Mouse (Mus musculus) MEL (cell line): Measurements from ENCODE around the gene Bcan. TPM values are rescaled to one million over a fixed set of nuclear protein-coding genes. Genes with fewer than 3 reads are reported as not detected.

ENCODE experiments used
- DNase-seq: peaks from one replicate; pipeline ENCODE4 v3.0.0; 2011; ENCODE audit warnings: low read depth, low spot score
- H3K27ac ChIP-seq: 2 replicates; pipeline ENCODE4 v1.5.1; 2012; ENCODE audit warnings: low read depth, mild to moderate bottlenecking, control low read depth, low read length, moderate library complexity; ENCODE audit not compliant: control insufficient read depth
- H3K27me3 ChIP-seq, 2 experiments: fragments of 150-350 bp in 1 of 2; sonication (generic) in 1 of 2; 2 replicates each; pipeline ENCODE4 v1.6.1; 2012; ENCODE audit warnings: low read length in 2 of 2, mild to moderate bottlenecking in 2 of 2, improper control_type of control experiment in 1 of 2, moderate library complexity in 1 of 2; ENCODE audit not compliant: insufficient read depth in 2 of 2, control insufficient read depth in 1 of 2
- H3K36me3 ChIP-seq, 2 experiments: 2 replicates each; pipeline ENCODE4 v1.6.1; 2012 to 2014; ENCODE audit warnings: low read length in 2 of 2, improper control_type of control experiment in 1 of 2, inconsistent platforms in 1 of 2, mild to moderate bottlenecking in 1 of 2; ENCODE audit not compliant: insufficient read depth in 2 of 2, control insufficient read depth in 1 of 2
- H3K4me1 ChIP-seq, 2 experiments: fragments of 150-350 bp in 1 of 2; sonication (generic) in 1 of 2; 2 replicates each; pipeline ENCODE4 v1.6.1; 2012; ENCODE audit warnings: low read length in 2 of 2, improper control_type of control experiment in 1 of 2, mild to moderate bottlenecking in 1 of 2; ENCODE audit not compliant: insufficient read depth in 2 of 2, control insufficient read depth in 1 of 2
- H3K4me3 ChIP-seq, 2 experiments: fragments of 150-350 bp in 1 of 2; sonication (generic) in 1 of 2; 2 replicates each; pipeline ENCODE4 v1.5.1; 2012; ENCODE audit warnings: low read depth in 2 of 2, low read length in 2 of 2, mild to moderate bottlenecking in 2 of 2, moderate library complexity in 2 of 2, control low read depth in 1 of 2, improper control_type of control experiment in 1 of 2; ENCODE audit not compliant: control insufficient read depth in 1 of 2, insufficient read depth in 1 of 2
- H3K79me2 ChIP-seq: 2 replicates; pipeline ENCODE4 v1.6.1; 2012; ENCODE audit warnings: mild to moderate bottlenecking, low read length, moderate library complexity; ENCODE audit not compliant: control insufficient read depth, poor library complexity, insufficient read depth
- H3K9ac ChIP-seq: 2 replicates; pipeline ENCODE4 v1.6.1; 2012; ENCODE audit warnings: low read depth, mild to moderate bottlenecking, control low read depth, low read length, moderate library complexity; ENCODE audit not compliant: control insufficient read depth, poor library complexity, severe bottlenecking
- H3K9me3 ChIP-seq: fragments of 150-350 bp; sonication (generic); replicated peaks from 2 replicates; pipeline ENCODE4 v1.6.1; 2012; ENCODE audit warnings: mild to moderate bottlenecking, low read length, improper control_type of control experiment, moderate library complexity; ENCODE audit not compliant: insufficient read depth
- CHD1 ChIP-seq: IDR thresholded peaks from 2 replicates; pipeline ENCODE4 v1.6.1; 2012; ENCODE audit warnings: low read depth, mild to moderate bottlenecking, inconsistent platforms, low read length, improper control_type of control experiment
- CHD2 ChIP-seq: IDR thresholded peaks from 2 replicates; pipeline ENCODE4 v1.6.1; 2011; ENCODE audit warnings: low read length, improper control_type of control experiment
- ETS1 ChIP-seq: IDR thresholded peaks from 2 replicates; pipeline ENCODE4 v1.6.1; 2012; ENCODE audit warnings: low read depth, mild to moderate bottlenecking, inconsistent platforms, low read length, improper control_type of control experiment, moderate library complexity
- GABPA ChIP-seq: IDR thresholded peaks from 2 replicates; pipeline ENCODE4 v1.6.1; 2012; ENCODE audit warnings: low read depth, mild to moderate bottlenecking, inconsistent platforms, low read length, improper control_type of control experiment, moderate library complexity
- GATA1 ChIP-seq: IDR thresholded peaks from 2 replicates; pipeline ENCODE4 v1.6.1; 2011; ENCODE audit warnings: low read depth, low read length, improper control_type of control experiment
- JUND ChIP-seq: IDR thresholded peaks from 2 replicates; pipeline ENCODE4 v1.6.1; 2011; ENCODE audit warnings: low read depth, mild to moderate bottlenecking, improper control_type of control experiment, low read length
- MAX ChIP-seq: IDR thresholded peaks from 2 replicates; pipeline ENCODE4 v1.6.1; 2011; ENCODE audit warnings: low read length, improper control_type of control experiment
- MAZ ChIP-seq: IDR thresholded peaks from 2 replicates; pipeline ENCODE4 v1.6.1; 2012; ENCODE audit warnings: low read depth, mild to moderate bottlenecking, inconsistent platforms, low read length, improper control_type of control experiment
- MYB ChIP-seq: IDR thresholded peaks from 2 replicates; pipeline ENCODE4 v1.6.1; 2011; ENCODE audit warnings: mild to moderate bottlenecking, low read depth, low read length, improper control_type of control experiment
- MYC ChIP-seq: IDR thresholded peaks from 2 replicates; pipeline ENCODE4 v1.6.1; 2011; ENCODE audit warnings: low read depth, mild to moderate bottlenecking, low read length, improper control_type of control experiment, moderate library complexity
- NELFE ChIP-seq: IDR thresholded peaks from 2 replicates; pipeline ENCODE4 v1.6.1; 2011; ENCODE audit warnings: low read depth, low read length, improper control_type of control experiment
- NRF1 ChIP-seq: IDR thresholded peaks from 2 replicates; pipeline ENCODE4 v1.6.1; 2014; ENCODE audit warnings: low read depth, mild to moderate bottlenecking, inconsistent platforms, low read length, improper control_type of control experiment, moderate library complexity; ENCODE audit not compliant: poor library complexity, insufficient read depth, severe bottlenecking
- POLR2A ChIP-seq, 2 experiments: IDR thresholded peaks; 2 replicates each; pipeline ENCODE4 v1.6.1; 2011 to 2012; ENCODE audit warnings: low read length in 2 of 2, mild to moderate bottlenecking in 2 of 2, control low read depth in 1 of 2, improper control_type of control experiment in 1 of 2, low read depth in 1 of 2, moderate library complexity in 1 of 2; ENCODE audit not compliant: control insufficient read depth in 1 of 2, insufficient read depth in 1 of 2, poor library complexity in 1 of 2
- POLR2AphosphoS2 ChIP-seq: IDR thresholded peaks from 2 replicates; pipeline ENCODE4 v1.6.1; 2011; ENCODE audit warnings: low read length, improper control_type of control experiment
- POLR2AphosphoS5 ChIP-seq: IDR thresholded peaks from 2 replicates; pipeline ENCODE4 v1.6.1; 2012; ENCODE audit warnings: low read depth, borderline replicate concordance, mild to moderate bottlenecking, inconsistent platforms, low read length, moderate library complexity, mixed read lengths
- RAD21 ChIP-seq: IDR thresholded peaks from 2 replicates; pipeline ENCODE4 v1.6.1; 2011; ENCODE audit warnings: mild to moderate bottlenecking, low read depth, low read length, improper control_type of control experiment
- SMC3 ChIP-seq: IDR thresholded peaks from 2 replicates; pipeline ENCODE4 v1.6.1; 2011; ENCODE audit warnings: low read depth, low read length, improper control_type of control experiment
- TAL1 ChIP-seq: IDR thresholded peaks from 2 replicates; pipeline ENCODE4 v1.6.1; 2012; ENCODE audit warnings: mild to moderate bottlenecking, inconsistent platforms, low read length, moderate library complexity, mixed read lengths
- TCF12 ChIP-seq: IDR thresholded peaks from 2 replicates; pipeline ENCODE4 v1.6.1; 2014; ENCODE audit warnings: low read depth, mild to moderate bottlenecking, inconsistent platforms, low read length, improper control_type of control experiment, moderate library complexity
- UBTF ChIP-seq: IDR thresholded peaks from 2 replicates; pipeline ENCODE4 v1.6.1; 2012; ENCODE audit warnings: low read depth, mild to moderate bottlenecking, inconsistent platforms, low read length, improper control_type of control experiment, moderate library complexity, borderline replicate concordance; ENCODE audit not compliant: insufficient read depth
- USF1 ChIP-seq: IDR thresholded peaks from 2 replicates; pipeline ENCODE4 v1.6.1; 2014; ENCODE audit warnings: low read depth, mild to moderate bottlenecking, inconsistent platforms, low read length, improper control_type of control experiment, moderate library complexity
- USF2 ChIP-seq, 2 experiments: IDR thresholded peaks; 2 replicates each; pipeline ENCODE4 v1.6.1; 2011 to 2012; ENCODE audit warnings: improper control_type of control experiment in 2 of 2, low read length in 2 of 2, borderline replicate concordance in 1 of 2, inconsistent platforms in 1 of 2, low read depth in 1 of 2, mild to moderate bottlenecking in 1 of 2; ENCODE audit not compliant: insufficient read depth in 1 of 2
- ZC3H11A ChIP-seq: IDR thresholded peaks from 2 replicates; pipeline ENCODE4 v1.6.1; 2012; ENCODE audit warnings: low read depth, mild to moderate bottlenecking, inconsistent platforms, low read length, improper control_type of control experiment
- ZKSCAN1 ChIP-seq: IDR thresholded peaks from 2 replicates; pipeline ENCODE4 v1.6.1; 2012; ENCODE audit warnings: low read depth, mild to moderate bottlenecking, inconsistent platforms, low read length, improper control_type of control experiment, moderate library complexity
- ZMIZ1 ChIP-seq: IDR thresholded peaks from 2 replicates; pipeline ENCODE4 v1.6.1; 2012; ENCODE audit warnings: low read depth, mild to moderate bottlenecking, inconsistent platforms, low read length, improper control_type of control experiment, moderate library complexity
- ZNF384 ChIP-seq: IDR thresholded peaks from 2 replicates; pipeline ENCODE4 v1.6.1; 2012; ENCODE audit warnings: low read depth, mild to moderate bottlenecking, inconsistent platforms, low read length, improper control_type of control experiment
- polyA plus RNA-seq, 2 experiments: library from polyadenylated mRNA; stranded (reverse) in 1 of 2; unstranded in 1 of 2; fragments of >175 nt in 1 of 2; fragments of >200 nt in 1 of 2; gene quantifications; 2 replicates each; pipeline versions ENCODE4 v1.2.1 to v1.2.4; 2012; ENCODE audit warnings: low replicate concordance in 2 of 2, low read depth in 1 of 2; ENCODE audit not compliant: insufficient read length in 2 of 2, insufficient read depth in 1 of 2, missing spikeins in 1 of 2
- total RNA-seq: library from RNA; depleted of rRNA; stranded (reverse); fragments of 300-350 nt; gene quantifications from 2 replicates; pipeline ENCODE4 v1.2.3, GENCODE M21; 2012

The Bcan gene
- total and polyA plus RNA-seq, 3 experiments, result not detected

DNA sequence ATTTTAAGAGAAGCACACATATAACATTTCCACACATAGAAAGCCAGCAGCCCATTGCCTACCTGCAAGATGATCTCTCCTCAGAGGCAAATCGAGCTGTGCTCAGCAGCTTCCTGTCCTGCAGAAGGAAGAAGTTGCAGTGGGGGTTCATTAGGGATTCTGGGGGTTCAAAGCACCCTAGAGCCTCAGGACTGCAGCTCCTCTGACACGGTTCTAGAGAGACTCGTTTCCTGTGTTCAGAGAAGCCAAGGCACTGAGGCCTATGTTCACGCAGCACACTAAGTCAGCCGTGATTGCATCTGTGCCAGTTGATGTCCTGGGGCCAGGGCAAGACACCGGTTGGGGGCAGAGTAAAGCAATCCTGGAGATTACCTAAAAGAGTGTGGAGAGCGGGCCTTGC, 26.8 kb upstream of the Bcan start:
- Histone ChIP-seq H3K4me3 (no peak overlapping the region), H3K36me3 (no peaks in the 10 kb centered on the region), H3K4me1 (no peaks in the 10 kb centered on the region), H3K79me2 (no peaks in the 10 kb centered on the region), H3K27me3 (peaks cover 0 to 2% of the 10 kb centered on the region in 2 experiments; a peak in 3 of 4 replicates), H3K27ac (no peak overlapping the region), H3K9me3 (no peaks in the 10 kb centered on the region), H3K9ac (no peak overlapping the region)
- DNase-seq, result no peak
- TF ChIP-seq MYC (no peak), POLR2AphosphoS2 (no peak), GABPA (no peak), SMC3 (no peak), MAZ (no peak), ZMIZ1 (no peak), POLR2AphosphoS5 (no peak), TCF12 (no peak), GATA1 (no peak), NRF1 (no peak), ZC3H11A (no peak), ETS1 (no peak), CHD2 (no peak), TAL1 (no peak), ZNF384 (no peak), ZKSCAN1 (no peak), JUND (no peak), NELFE (no peak)

DNA sequence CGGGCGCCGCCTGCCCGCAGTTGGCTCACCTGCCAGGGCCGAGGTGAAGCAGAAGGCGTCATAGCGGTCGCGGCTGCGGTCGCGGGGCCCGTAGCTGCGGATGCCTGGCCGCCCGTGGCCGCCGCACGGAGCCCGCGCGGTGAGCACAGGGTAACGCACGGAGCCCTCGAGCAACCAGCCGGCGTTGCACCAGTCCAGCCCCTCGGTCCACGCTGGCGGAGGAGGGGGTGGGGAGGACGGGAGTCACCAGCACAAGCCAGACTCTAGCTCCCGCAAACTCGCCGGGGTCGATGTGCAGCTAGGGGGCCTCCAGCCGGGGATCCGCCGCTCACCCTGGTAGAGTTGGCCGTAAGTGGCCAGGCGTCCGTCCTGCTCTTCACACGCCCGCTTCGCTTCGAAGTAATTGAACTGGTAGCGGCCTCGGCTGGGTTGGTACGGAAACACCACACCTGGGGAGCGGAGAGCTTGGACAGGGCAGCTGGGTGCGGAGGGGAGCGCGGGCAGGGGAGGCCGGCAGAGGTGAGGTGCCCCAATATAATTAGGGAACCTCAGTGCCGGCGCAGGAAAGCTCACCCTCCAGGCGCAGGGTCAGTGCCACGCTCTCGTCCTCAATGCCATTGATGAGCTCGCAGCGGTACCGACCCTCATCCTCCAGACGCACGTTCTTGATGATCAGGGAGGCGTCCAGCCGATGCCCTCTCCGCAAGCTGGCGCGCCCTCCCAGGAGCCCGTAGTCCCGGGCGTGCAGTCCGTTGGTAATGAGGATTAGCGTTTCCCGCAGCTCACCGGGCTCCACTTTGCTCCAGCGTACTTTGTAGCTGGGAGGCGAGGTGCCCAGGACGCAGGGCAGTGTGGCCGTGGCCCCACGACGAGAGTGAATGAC, 23.4 kb upstream of the Bcan start:
- DNase-seq, result no peak
- Histone ChIP-seq H3K79me2 (no peaks in the 10 kb centered on the region), H3K9me3 (no peaks in the 10 kb centered on the region), H3K27me3 (peaks cover 7 to 8% of the 10 kb centered on the region in 2 experiments), H3K36me3 (no peaks in the 10 kb centered on the region), H3K9ac (no peak overlapping the region), H3K4me3 (no peak overlapping the region), H3K4me1 (no peaks in the 10 kb centered on the region), H3K27ac (no peak overlapping the region)
- TF ChIP-seq TAL1, result no peak
- TF ChIP-seq CHD2, result no peak
- no peak for TF ChIP-seq USF1
- TF ChIP-seq GATA1, result no peak
- no peak for TF ChIP-seq NRF1
- TF ChIP-seq MYC, result no peak
- no peak for TF ChIP-seq RAD21
- no peak for TF ChIP-seq NELFE
- no peak for TF ChIP-seq MAX
- TF ChIP-seq UBTF, result no peak
- no peak for TF ChIP-seq ETS1
- TF ChIP-seq SMC3, result no peak
- TF ChIP-seq USF2 (IDR thresholded peaks at IDR 0.05; ENCODE audit: borderline replicate concordance in 1 of 2, insufficient read depth in 1 of 2, low read depth in 1 of 2, low read length in 2 of 2), result no peak
- no peak for TF ChIP-seq ZC3H11A
- TF ChIP-seq MYB, result no peak
- TF ChIP-seq CHD1, result no peak
- no peak for TF ChIP-seq MAZ
- TF ChIP-seq POLR2A (IDR thresholded peaks at IDR 0.05; ENCODE audit: control insufficient read depth in 1 of 2, insufficient read depth in 1 of 2, low read depth in 1 of 2, low read length in 2 of 2, poor library complexity in 1 of 2), result no peak
- no peak for TF ChIP-seq ZMIZ1
